Mouse (Mus musculus) heart, postnatal 0 days (tissue): ENCODE measurements around the gene Erfe. TPM values are rescaled to one million over a fixed set of nuclear protein-coding genes. Genes with fewer than 3 reads are reported as not detected.
A peak's percentile ranks its signal among the peaks of the same experiment; 100 is the strongest.

Source experiments
- ATAC-seq: fragments of 200-750 bp; cut with Nextera tagmentation; 2 replicates; pipeline ENCODE4 v1.8.0; 2017; ENCODE audit warnings: low read depth, moderate number of reproducible peaks, moderate library complexity; ENCODE audit not compliant: insufficient read depth
- DNase-seq: peaks from one replicate; pipeline ENCODE4 v3.0.0-alpha.2; 2016; ENCODE audit warnings: low spot score
- H3K27ac ChIP-seq: fragments of 300-500 bp; sonication (generic); 2 replicates; pipeline ENCODE4 v1.5.1; 2014; ENCODE audit warnings: low read depth, mild to moderate bottlenecking
- H3K27me3 ChIP-seq: fragments of 300-500 bp; sonication (generic); 2 replicates; pipeline ENCODE4 v1.6.1; 2014; ENCODE audit warnings: low read length, mixed read lengths; ENCODE audit not compliant: control insufficient read depth, insufficient read depth
- H3K36me3 ChIP-seq: fragments of 300-500 bp; sonication (generic); replicated peaks from 2 replicates; pipeline ENCODE4 v1.6.1; 2014; ENCODE audit warnings: low read length, mixed read lengths; ENCODE audit not compliant: control insufficient read depth, insufficient read depth
- H3K4me1 ChIP-seq: fragments of 300-500 bp; sonication (generic); 2 replicates; pipeline ENCODE4 v1.6.1; 2014; ENCODE audit warnings: antibody characterized with exemption; ENCODE audit not compliant: control insufficient read depth, insufficient read depth
- H3K4me2 ChIP-seq: fragments of 300-500 bp; sonication (generic); 2 replicates; pipeline ENCODE4 v1.6.1; 2014; ENCODE audit warnings: low read depth, mild to moderate bottlenecking, low read length, moderate library complexity
- H3K4me3 ChIP-seq: fragments of 300-500 bp; sonication (generic); 2 replicates; pipeline ENCODE4 v1.5.1; 2014; ENCODE audit warnings: low read depth, low read length
- H3K9ac ChIP-seq: fragments of 300-500 bp; sonication (generic); replicated peaks from 2 replicates; pipeline ENCODE4 v1.6.1; 2014; ENCODE audit warnings: low read depth, low read length, mixed read lengths
- H3K9me3 ChIP-seq: fragments of 300-500 bp; sonication (generic); replicated peaks from 2 replicates; pipeline ENCODE4 v1.6.1; 2016; ENCODE audit warnings: low read length; ENCODE audit not compliant: control insufficient read depth
- CTCF ChIP-seq: IDR thresholded peaks from 2 replicates; pipeline ENCODE4 v1.5.1; 2016; ENCODE audit warnings: antibody characterized with exemption, control low read depth, low read depth
- EP300 ChIP-seq: IDR thresholded peaks from 2 replicates; pipeline ENCODE4 v1.6.1; 2016; ENCODE audit warnings: antibody characterized with exemption, low read depth
- WGBS: fragments of 180-500 bp; shearing (Covaris S2); extraction: QIAGEN DNeasy Blood & Tissue Kit; methylation state at CpG from one replicate; pipeline ENCODE4 v1.1.7; 2014; 5-methylcytosine and 5-hydroxymethylcytosine counted together
- polyA plus RNA-seq: library from polyadenylated mRNA; unstranded; fragments of >200 nt; fragmentation: Nextera tagmentation; extraction: Ambion mirVana; gene quantifications from 2 replicates; pipeline ENCODE4 v1.2.1, GENCODE M21; 2015
- total RNA-seq: library from RNA; depleted of rRNA; stranded (reverse); fragments of >200 nt; gene quantifications from 2 replicates; pipeline ENCODE4 v1.2.3, GENCODE M21; 2014; ENCODE audit warnings: low replicate concordance

The Erfe gene
- total and polyA plus RNA-seq, 2 experiments from 2014 or later, result 0.19 to 0.40 TPM

DNA sequence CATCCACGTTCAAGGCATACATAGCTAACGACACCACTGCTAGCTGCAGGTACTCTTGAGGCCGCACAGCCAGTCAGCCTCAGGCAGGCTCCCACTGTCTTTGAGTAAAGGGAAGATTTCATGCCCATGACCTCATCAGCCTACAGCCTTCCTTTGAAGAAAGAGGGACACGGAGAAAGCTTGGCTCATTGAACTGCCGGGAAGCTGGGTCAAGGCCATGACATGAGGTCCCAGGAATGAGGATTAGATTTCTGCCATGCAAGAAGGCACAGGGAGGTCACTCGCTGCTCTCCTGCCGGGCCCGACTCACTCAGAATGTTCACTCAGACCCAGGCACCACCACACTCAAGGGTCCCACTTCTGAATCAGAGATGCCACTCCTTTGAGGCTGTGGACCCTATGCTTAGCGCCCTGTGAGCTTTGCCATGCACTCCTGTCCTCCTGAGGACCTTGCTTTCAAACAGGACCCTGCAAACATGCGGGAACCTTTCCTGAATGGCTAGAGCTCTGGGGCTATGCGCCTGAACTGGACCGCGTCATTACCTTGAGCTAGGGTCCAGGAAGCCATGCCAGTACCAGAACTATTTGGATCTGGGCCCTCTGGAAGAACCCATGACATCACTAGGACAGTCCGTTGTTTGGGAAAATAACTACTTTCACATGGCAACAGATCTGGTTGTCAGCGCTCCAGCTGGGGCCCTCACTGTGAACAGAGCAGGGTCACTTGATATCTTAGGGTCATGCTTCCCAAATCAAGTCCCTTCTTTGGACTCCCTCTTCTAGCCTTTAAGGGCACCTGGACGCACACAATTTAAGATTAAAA, 1.2 kb upstream of the Erfe start:
- Histone ChIP-seq H3K9ac (no peak overlapping the region), H3K27me3 (no peaks in the 10 kb centered on the region), H3K4me2 (no peak overlapping the region), H3K4me3 (no peak overlapping the region), H3K9me3 (no peaks in the 10 kb centered on the region; the same call in 1 of the 2 replicates), H3K36me3 (peaks cover 23% of the 10 kb centered on the region), H3K27ac (no peak overlapping the region), H3K4me1 (peaks cover 12% of the 10 kb centered on the region)
- TF ChIP-seq EP300 (no peak), CTCF (no peak)
- WGBS, result 86% methylated on average over 16 of the region's 16 CpGs
- no peak for DNase-seq
- no peak for ATAC-seq

DNA sequence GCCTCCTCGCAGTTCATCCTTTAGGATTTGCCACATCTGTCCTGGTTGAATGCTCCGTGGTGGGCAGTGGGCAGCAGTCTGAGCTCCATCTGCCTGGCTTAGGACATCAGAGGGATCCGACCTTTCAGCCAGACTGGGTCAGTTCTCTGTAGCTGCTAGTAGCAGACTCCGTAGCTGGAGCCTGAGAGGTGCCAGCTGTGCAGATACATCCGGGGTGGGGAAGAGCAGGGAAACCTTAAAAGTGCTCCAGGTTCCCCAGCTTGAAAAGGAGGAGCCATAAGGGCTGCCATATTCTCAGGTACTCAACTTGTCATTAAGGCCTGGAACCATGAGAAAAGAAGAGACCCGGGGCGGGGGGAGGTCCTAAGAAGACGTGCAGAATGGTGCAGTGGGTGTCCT, 415 bp upstream of the Erfe start:
- TF ChIP-seq CTCF (no peak), EP300 (no peak)
- DNase-seq (no peak), ATAC-seq (no peak)
- Histone ChIP-seq H3K9ac (no peak overlapping the region), H3K36me3 (peaks cover 21% of the 10 kb centered on the region), H3K9me3 (no peaks in the 10 kb centered on the region; the same call in 1 of the 2 replicates), H3K27ac (no peak overlapping the region), H3K4me1 (peaks cover 12% of the 10 kb centered on the region), H3K4me2 (peak overlapping the region; percentile 89), H3K27me3 (no peaks in the 10 kb centered on the region), H3K4me3 (peak overlapping the region; percentile 51)
- WGBS, result 26% methylated on average over 8 of the region's 8 CpGs

DNA sequence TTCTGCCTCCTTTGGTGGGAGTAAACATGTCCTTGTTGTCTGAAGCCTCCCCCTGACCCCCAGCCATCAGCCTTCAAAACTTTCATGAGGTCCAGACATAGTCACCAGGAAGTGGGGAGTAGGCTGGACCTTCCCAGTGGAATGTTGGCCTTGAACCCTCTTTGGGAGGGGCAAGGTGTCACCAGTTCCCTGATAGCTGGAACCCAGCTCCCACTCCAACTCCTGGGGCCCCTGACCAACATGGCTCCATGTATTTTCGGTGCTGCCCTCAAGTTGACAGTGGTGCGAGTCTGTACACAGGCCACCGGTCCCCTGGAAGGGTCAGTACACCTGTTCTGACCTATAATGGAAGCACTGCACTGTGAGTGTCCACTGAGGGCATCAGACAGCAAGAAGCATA, 1.1 kb downstream of the Erfe start:
- ATAC-seq, result no peak
- TF ChIP-seq EP300 (no peak), CTCF (no peak)
- H3K9me3 ChIP-seq, result no peaks in the 10 kb centered on the region; the same call in 1 of the 2 replicates
- no peak overlapping the region for H3K27ac ChIP-seq
- peaks cover 12% of the 10 kb centered on the region for H3K4me1 ChIP-seq
- no peak overlapping the region for H3K9ac ChIP-seq
- H3K4me3 ChIP-seq, result no peak overlapping the region
- WGBS, result 98% methylated on average over 3 of the region's 3 CpGs
- DNase-seq, result no peak
- no peak overlapping the region for H3K4me2 ChIP-seq
- H3K36me3 ChIP-seq, result peaks cover 19% of the 10 kb centered on the region
- no peaks in the 10 kb centered on the region for H3K27me3 ChIP-seq

DNA sequence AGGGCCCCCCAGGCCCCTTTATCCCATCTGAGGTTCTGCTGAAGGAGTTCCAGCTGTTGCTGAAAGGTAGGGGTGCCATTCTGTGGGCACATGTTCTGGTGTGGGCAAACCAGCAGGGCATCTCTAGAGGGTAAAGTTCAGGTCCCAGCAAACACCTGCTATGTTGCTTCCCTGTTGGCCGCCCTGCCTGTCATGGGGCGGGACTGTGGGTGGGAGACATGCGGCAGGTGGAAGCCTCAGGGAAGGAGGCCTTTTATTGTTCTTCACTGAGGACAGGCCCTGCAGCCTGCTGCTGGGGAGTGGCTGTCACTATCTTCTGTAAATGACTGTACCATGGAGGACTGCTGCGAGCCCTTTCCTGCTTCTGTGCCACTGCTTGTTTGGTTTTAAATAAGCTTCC, 3.2 kb downstream of the Erfe start:
- peaks cover 12% of the 10 kb centered on the region for H3K4me1 ChIP-seq
- DNase-seq (no peak), ATAC-seq (no peak)
- no peak overlapping the region for H3K9ac ChIP-seq
- H3K4me2 ChIP-seq, result no peak overlapping the region
- H3K9me3 ChIP-seq, result no peaks in the 10 kb centered on the region
- peaks cover 34% of the 10 kb centered on the region for H3K36me3 ChIP-seq
- H3K27ac ChIP-seq, result no peak overlapping the region
- no peaks in the 10 kb centered on the region for H3K27me3 ChIP-seq
- 72% methylated on average over 4 of the region's 4 CpGs for WGBS
- no peak overlapping the region for H3K4me3 ChIP-seq
- TF ChIP-seq CTCF (no peak), EP300 (no peak)

DNA sequence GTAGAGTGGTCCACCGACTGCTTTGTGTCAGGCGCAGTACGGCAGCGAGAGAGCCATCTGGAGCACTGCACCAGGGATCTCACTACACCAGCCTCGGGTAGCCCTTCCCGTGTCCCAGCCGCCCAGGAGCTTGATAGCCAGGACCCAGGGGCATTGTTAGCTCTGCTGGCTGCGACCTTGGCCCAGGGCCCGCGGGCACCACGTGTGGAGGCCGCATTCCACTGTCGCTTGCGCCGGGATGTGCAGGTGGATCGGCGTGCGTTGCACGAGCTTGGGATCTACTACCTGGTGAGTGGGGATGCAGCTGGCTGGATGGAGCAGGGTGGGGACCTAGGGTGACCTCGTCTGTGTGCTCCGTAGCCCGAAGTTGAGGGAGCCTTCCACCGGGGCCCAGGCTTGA, 3.8 kb downstream of the Erfe start:
- Histone ChIP-seq H3K27ac (no peak overlapping the region), H3K9ac (no peak overlapping the region), H3K9me3 (no peaks in the 10 kb centered on the region), H3K4me1 (peaks cover 12% of the 10 kb centered on the region), H3K4me3 (no peak overlapping the region), H3K4me2 (no peak overlapping the region), H3K27me3 (no peaks in the 10 kb centered on the region), H3K36me3 (peaks cover 41% of the 10 kb centered on the region)
- TF ChIP-seq CTCF (no peak), EP300 (no peak)
- DNase-seq, result no peak
- peak; percentile 26; the same call in 1 of the 2 replicates for ATAC-seq
- 75% methylated on average over 23 of the region's 23 CpGs for WGBS

DNA sequence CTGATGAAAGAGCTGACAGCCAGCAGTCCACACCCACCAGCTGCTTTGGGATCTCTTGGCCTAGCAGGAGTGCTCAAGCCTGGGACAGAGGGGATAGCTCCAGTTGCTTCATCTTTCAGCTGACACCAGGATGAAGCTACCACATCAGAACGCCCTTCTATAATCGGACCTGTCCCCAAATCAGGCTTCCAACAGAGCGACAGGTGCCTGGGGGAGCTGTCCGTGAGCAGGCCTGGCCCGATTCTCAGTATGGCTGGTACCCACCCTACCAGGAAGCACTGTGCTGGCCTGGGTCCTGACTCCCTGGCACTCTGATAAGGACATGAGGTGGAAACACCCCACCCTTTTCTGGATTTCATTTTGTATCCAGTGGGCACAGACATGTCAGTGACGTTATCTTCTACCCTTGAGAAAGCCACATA, 7.2 kb downstream of the Erfe start:
- DNase-seq (no peak), ATAC-seq (no peak)
- no peak overlapping the region for H3K4me3 ChIP-seq
- no peak for TF ChIP-seq EP300
- TF ChIP-seq CTCF, result no peak
- H3K9ac ChIP-seq, result no peak overlapping the region
- 85% methylated on average over 6 of the region's 6 CpGs for WGBS
- 0 out of 2 replicates have a peak, but pooled peaks cover under 1% of the 10 kb centered on the region for H3K4me1 ChIP-seq
- no peaks in the 10 kb centered on the region for H3K9me3 ChIP-seq
- H3K36me3 ChIP-seq, result peaks cover 74% of the 10 kb centered on the region
- H3K27me3 ChIP-seq, result no peaks in the 10 kb centered on the region
- H3K27ac ChIP-seq, result no peak overlapping the region
- no peak overlapping the region for H3K4me2 ChIP-seq
